Comparison of ENCODE assay signal across 18 mouse cellular contexts in genomic region chr10:119074887-119075286, GRCm38 (mm10).
DNase-seq lines count a peak whose midpoint lies in the region; ATAC-seq lines count a peak whose summit lies in the region.
"Had no signal": no experiment of that assay in that cellular context is flagged by ENCODE, and none has a peak within 500 bp of the region (broad histone marks: within the 10 kb centered on the region; RNA-seq: fewer than 3 reads in every experiment).

No protein-coding gene starts in this region.

- peaks cover 20% of the 10 kb centered on the region for H3K4me1 ChIP-seq in kidney, embryonic 16.5 days (ENCODE audit: insufficient read depth, low read length)
- H3K4me1 ChIP-seq in brown adipose tissue, adult 24 weeks (ENCODE audit: control insufficient read depth, insufficient read depth, insufficient read length, low read length), result no peaks in the 10 kb centered on the region
- H3K4me1 ChIP-seq in neural tube, embryonic 11.5 days (ENCODE audit: control insufficient read depth, insufficient read depth, low read length), result peaks cover 7% of the 10 kb centered on the region; the same call in 1 of the 2 replicates
- H3K4me1 ChIP-seq in forebrain, embryonic 16.5 days (replicated peaks; ENCODE audit: control insufficient read depth, insufficient read depth, low read length), result 0 out of 2 replicates have a peak, but pooled peaks cover 4% of the 10 kb centered on the region

- no peaks in the 10 kb centered on the region for H3K36me3 ChIP-seq in kidney, embryonic 16.5 days (ENCODE audit: insufficient read depth, low read length)
- H3K36me3 ChIP-seq in neural tube, embryonic 11.5 days (ENCODE audit: control insufficient read depth, insufficient read depth, low read length), result no peaks in the 10 kb centered on the region
- H3K36me3 ChIP-seq in forebrain, embryonic 16.5 days (ENCODE audit: control insufficient read depth, insufficient read depth), result no peaks in the 10 kb centered on the region
- H3K36me3 ChIP-seq: forebrain, embryonic 15.5 days; neural tube, embryonic 13.5 days had no signal

- DNase-seq in kidney, adult 8-10 months, result no peak
- DNase-seq in brain, adult 2 months (ENCODE audit: low read depth, low spot score), result peak; percentile 20
- DNase-seq in neural tube, embryonic 11.5 days (ENCODE audit: low spot score), result peak; percentile 36
- no peak for DNase-seq in urinary bladder, postnatal 4 days (ENCODE audit: low spot score in 2 of 2)
- DNase-seq: cerebellum, adult 2 months; gastrocnemius, postnatal 14 days; heart, postnatal 14 days; kidney, postnatal 14 days; lung, postnatal 4 days; midbrain, embryonic 14.5 days; retina, postnatal 1 day; thymus, adult 18-20 months had no signal

- H3K9me3 ChIP-seq in kidney, embryonic 16.5 days (ENCODE audit: low read length), result no peaks in the 10 kb centered on the region
- H3K9me3 ChIP-seq in neural tube, embryonic 11.5 days (ENCODE audit: control insufficient read depth, low read length), result no peaks in the 10 kb centered on the region
- H3K9me3 ChIP-seq in forebrain, embryonic 16.5 days (ENCODE audit: control insufficient read depth, low read length), result peaks cover 2% of the 10 kb centered on the region; the same call in 1 of the 2 replicates
- H3K9me3 ChIP-seq: forebrain, embryonic 15.5 days; neural tube, embryonic 13.5 days had no signal

- WGBS in kidney, embryonic 16.5 days, result 48% methylated on average over 15 of the region's 15 CpGs
- WGBS in neural tube, embryonic 11.5 days, result 70% methylated on average over 15 of the region's 15 CpGs
- WGBS in forebrain, embryonic 16.5 days, result 89% methylated on average over 15 of the region's 15 CpGs

- no peaks in the 10 kb centered on the region for H3K27me3 ChIP-seq in kidney, embryonic 16.5 days (ENCODE audit: insufficient read depth, low read length)
- H3K27me3 ChIP-seq in neural tube, embryonic 11.5 days (ENCODE audit: control insufficient read depth, insufficient read depth, low read length), result no peaks in the 10 kb centered on the region
- no peaks in the 10 kb centered on the region for H3K27me3 ChIP-seq in forebrain, embryonic 16.5 days (replicated peaks; ENCODE audit: control insufficient read depth, insufficient read depth, low read length)
- H3K27me3 ChIP-seq: forebrain, embryonic 15.5 days; neural tube, embryonic 13.5 days had no signal

- no peak overlapping the region for H3K4me3 ChIP-seq in kidney, embryonic 16.5 days (ENCODE audit: low read length)
- H3K4me3 ChIP-seq in brown adipose tissue, adult 24 weeks (ENCODE audit: insufficient read depth, low read depth, low read length), result peak overlapping the region; percentile 36
- no peak overlapping the region for H3K4me3 ChIP-seq in neural tube, embryonic 11.5 days (ENCODE audit: low read depth, low read length)
- no peak overlapping the region for H3K4me3 ChIP-seq in forebrain, embryonic 16.5 days (replicated peaks; ENCODE audit: low read length)
- H3K4me3 ChIP-seq: forebrain, embryonic 15.5 days; neural tube, embryonic 13.5 days had no signal

- no peak overlapping the region for H3K9ac ChIP-seq in kidney, embryonic 16.5 days (replicated peaks; ENCODE audit: low read length)
- H3K9ac ChIP-seq in neural tube, embryonic 11.5 days (ENCODE audit: low read length), result no peak overlapping the region
- H3K9ac ChIP-seq in forebrain, embryonic 16.5 days (replicated peaks; ENCODE audit: low read depth, low read length), result no peak overlapping the region
- H3K9ac ChIP-seq: forebrain, embryonic 15.5 days; neural tube, embryonic 13.5 days had no signal

- H3K27ac ChIP-seq in kidney, embryonic 16.5 days (ENCODE audit: low read length), result 0 out of 2 replicates have a peak overlapping the region, but pooled peaks have one; percentile 14
- peak overlapping the region; percentile 61; the same call in 1 of the 2 replicates for H3K27ac ChIP-seq in brown adipose tissue, adult 24 weeks (replicated peaks; ENCODE audit: low read depth, low read length)
- no peak overlapping the region for H3K27ac ChIP-seq in neural tube, embryonic 11.5 days (ENCODE audit: low read depth, low read length)
- H3K27ac ChIP-seq in forebrain, embryonic 16.5 days (ENCODE audit: low read length), result no peak overlapping the region
- H3K27ac ChIP-seq: forebrain, embryonic 15.5 days; hindbrain, postnatal 0 days; neural tube, embryonic 13.5 days had no signal

- ATAC-seq in kidney, embryonic 16.5 days (ENCODE audit: low FRiP score, low TSS enrichment), result no peak
- ATAC-seq in neural tube, embryonic 11.5 days (ENCODE audit: insufficient read depth, low FRiP score, low TSS enrichment), result no peak
- no peak for ATAC-seq in forebrain, embryonic 16.5 days
- ATAC-seq: forebrain, embryonic 15.5 days; hindbrain, postnatal 0 days had no signal

- no peak overlapping the region for H3K4me2 ChIP-seq in kidney, embryonic 16.5 days (replicated peaks; ENCODE audit: low read depth, low read length)
- H3K4me2 ChIP-seq in neural tube, embryonic 11.5 days (ENCODE audit: low read depth), result no peak overlapping the region
- no peak overlapping the region for H3K4me2 ChIP-seq in forebrain, embryonic 16.5 days (ENCODE audit: low read length)
- H3K4me2 ChIP-seq: forebrain, embryonic 15.5 days; neural tube, embryonic 13.5 days had no signal

Comparison
In these comparisons a context has a peak if more than half of its experiments do, and no peak if none do; other contexts are left out.
1. H3K27ac ChIP-seq: peak in kidney, embryonic 16.5 days (single experiment) and brown adipose tissue, adult 24 weeks (single experiment); none in neural tube, embryonic 11.5 days (single experiment) and forebrain, embryonic 16.5 days (single experiment).
2. DNase-seq: peak in brain, adult 2 months (single experiment) and neural tube, embryonic 11.5 days (single experiment); none in kidney, adult 8-10 months (0 of 2) and urinary bladder, postnatal 4 days (0 of 2).